ENCODE assay signal across 18 mouse cellular contexts in the genomic region with DNA sequence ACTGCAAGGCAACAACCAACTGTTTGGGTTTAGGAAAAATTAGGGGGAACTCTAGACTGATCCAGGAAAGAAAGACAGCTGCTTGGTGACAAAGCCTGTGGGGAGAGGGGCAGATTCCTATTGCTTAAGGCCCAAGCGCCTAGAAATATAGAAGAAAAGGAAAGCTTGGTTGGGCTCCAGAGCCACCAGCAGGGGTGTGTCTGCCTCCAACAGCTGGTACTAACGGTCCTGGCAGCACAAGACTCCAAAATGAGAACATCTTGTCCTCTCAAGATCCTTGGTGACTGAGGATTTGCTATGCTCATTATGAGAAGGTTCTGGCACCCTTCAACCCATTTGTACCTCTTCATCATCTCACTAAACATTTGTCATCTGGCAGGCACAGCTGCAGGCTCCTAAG. TPM values are rescaled to one million over a fixed set of nuclear protein-coding genes. Genes with fewer than 3 reads are reported as not detected.
DNase-seq lines count a peak whose midpoint lies in the region; ATAC-seq and TF ChIP-seq lines count a peak whose summit lies in the region.
"Had no signal": no experiment of that assay in that cellular context is flagged by ENCODE, and none has a peak within 500 bp of the region (broad histone marks: within the 10 kb centered on the region; RNA-seq: fewer than 3 reads in every experiment).

No protein-coding gene starts in this region.

- H3K36me3 ChIP-seq in heart, postnatal 0 days (replicated peaks; ENCODE audit: control insufficient read depth, insufficient read depth, low read length): no peaks in the 10 kb centered on the region
- no peaks in the 10 kb centered on the region for H3K36me3 ChIP-seq in heart, embryonic 10.5 days
- H3K36me3 ChIP-seq in embryonic facial prominence, embryonic 15.5 days: no peaks in the 10 kb centered on the region
- H3K36me3 ChIP-seq: forebrain, embryonic 10.5 days; midbrain, embryonic 12.5 days had no signal

- TF ChIP-seq CTCF in heart, postnatal 0 days (IDR thresholded peaks at IDR 0.05; ENCODE audit: low read depth): no peak

- peak; percentile 35 to 49 for DNase-seq in cerebellum, postnatal 10 days
- no peak for DNase-seq in cerebellum, adult 11-12 months
- no peak for DNase-seq in heart, postnatal 0 days (ENCODE audit: low spot score)
- DNase-seq in heart, embryonic 10.5 days (ENCODE audit: low spot score): no peak
- DNase-seq in lung, postnatal 14 days: peak; percentile 16
- DNase-seq: cerebellum, adult 9-10 months; kidney, postnatal 25 days; liver, postnatal 0 days had no signal

- H3K4me1 ChIP-seq in heart, postnatal 0 days (ENCODE audit: control insufficient read depth, insufficient read depth): peaks cover 15% of the 10 kb centered on the region; the same call in 1 of the 2 replicates
- H3K4me1 ChIP-seq in heart, embryonic 10.5 days: peaks cover 19% of the 10 kb centered on the region
- peaks cover 10% of the 10 kb centered on the region; the same call in 1 of the 2 replicates for H3K4me1 ChIP-seq in embryonic facial prominence, embryonic 15.5 days
- H3K4me1 ChIP-seq: midbrain, embryonic 12.5 days had no signal

- no peak overlapping the region for H3K4me3 ChIP-seq in heart, postnatal 0 days (ENCODE audit: low read depth, low read length)
- no peak overlapping the region for H3K4me3 ChIP-seq in heart, embryonic 10.5 days
- H3K4me3 ChIP-seq in embryonic facial prominence, embryonic 15.5 days (replicated peaks): no peak overlapping the region
- H3K4me3 ChIP-seq: forebrain, embryonic 10.5 days; midbrain, embryonic 12.5 days had no signal

- WGBS in heart, postnatal 0 days: 47% methylated on average over 2 of the region's 2 CpGs
- 74% methylated on average over 2 of the region's 2 CpGs for WGBS in heart, embryonic 10.5 days
- 40% methylated on average over 2 of the region's 2 CpGs for WGBS in embryonic facial prominence, embryonic 15.5 days

- H3K9me3 ChIP-seq in heart, postnatal 0 days (replicated peaks; ENCODE audit: control insufficient read depth, low read length): no peaks in the 10 kb centered on the region
- H3K9me3 ChIP-seq in heart, embryonic 10.5 days: no peaks in the 10 kb centered on the region
- no peaks in the 10 kb centered on the region for H3K9me3 ChIP-seq in embryonic facial prominence, embryonic 15.5 days (replicated peaks)
- H3K9me3 ChIP-seq: forebrain, embryonic 10.5 days; midbrain, embryonic 12.5 days had no signal

- ATAC-seq in heart, postnatal 0 days (ENCODE audit: insufficient read depth, low read depth): no peak
- 0 out of 2 replicates have a peak, but pooled peaks have one; percentile 34 for ATAC-seq in embryonic facial prominence, embryonic 15.5 days (ENCODE audit: insufficient number of reproducible peaks, low FRiP score, low TSS enrichment, low read depth)
- ATAC-seq in erythroid progenitor cell, adult 5-6 weeks (replicated peaks; ENCODE audit: low FRiP score, poor library complexity, severe bottlenecking): no peak
- ATAC-seq in inflammation-experienced regulatory T-cells, adult 6 months: no peak
- ATAC-seq: liver, postnatal 0 days had no signal

- H3K4me2 ChIP-seq in heart, postnatal 0 days (ENCODE audit: low read depth, low read length): no peak overlapping the region
- no peak overlapping the region for H3K4me2 ChIP-seq in embryonic facial prominence, embryonic 15.5 days (replicated peaks)
- H3K4me2 ChIP-seq: midbrain, embryonic 12.5 days had no signal

- peak overlapping the region; percentile 55 for H3K27ac ChIP-seq in heart, postnatal 0 days (ENCODE audit: low read depth)
- H3K27ac ChIP-seq in heart, embryonic 10.5 days: no peak overlapping the region
- peak overlapping the region; percentile 34; the same call in 1 of the 2 replicates for H3K27ac ChIP-seq in embryonic facial prominence, embryonic 15.5 days (replicated peaks)
- H3K27ac ChIP-seq: forebrain, embryonic 10.5 days; midbrain, embryonic 12.5 days had no signal

- TF ChIP-seq EP300 in heart, postnatal 0 days (IDR thresholded peaks at IDR 0.05; ENCODE audit: low read depth): no peak

- no peaks in the 10 kb centered on the region for H3K27me3 ChIP-seq in heart, postnatal 0 days (ENCODE audit: control insufficient read depth, insufficient read depth, low read length)
- no peaks in the 10 kb centered on the region for H3K27me3 ChIP-seq in heart, embryonic 10.5 days (ENCODE audit: insufficient read depth, poor library complexity, severe bottlenecking)
- no peaks in the 10 kb centered on the region for H3K27me3 ChIP-seq in embryonic facial prominence, embryonic 15.5 days
- H3K27me3 ChIP-seq: midbrain, embryonic 12.5 days had no signal

- no peak overlapping the region for H3K9ac ChIP-seq in heart, postnatal 0 days (replicated peaks; ENCODE audit: low read depth, low read length)
- H3K9ac ChIP-seq in embryonic facial prominence, embryonic 15.5 days: no peak overlapping the region
- H3K9ac ChIP-seq: liver, postnatal 0 days; midbrain, embryonic 12.5 days had no signal

RNA-seq across cellular contexts. Expression of a gene that starts 26.1 kb away (rescaled TPM):
- 2.7 TPM in 1 of 2 replicates, not detected in the other for total RNA-seq in heart, postnatal 0 days (2014; rRNA removed; ENCODE audit: low replicate concordance)
- 1.9 and 2.0 TPM in 2 replicates for polyA plus RNA-seq in heart, postnatal 0 days (2015; fragmentation: Nextera tagmentation; extraction: Ambion mirVana)
- 13.3 and 15.1 TPM in 2 replicates for polyA plus RNA-seq in heart, embryonic 10.5 days (2016; fragmentation: Nextera tagmentation; extraction: Ambion mirVana)
- polyA plus RNA-seq in embryonic facial prominence, embryonic 15.5 days (2015; fragmentation: Nextera tagmentation; extraction: Ambion mirVana): 8.6 and 9.5 TPM in 2 replicates
- not detected in 2 replicates for total RNA-seq in erythroid progenitor cell, adult 5-6 weeks (2015; ENCODE audit: low replicate concordance)
- not detected in 2 replicates for total RNA-seq in erythroid progenitor cell, adult 5-6 weeks (2017; ENCODE audit: low replicate concordance)
- not detected for polyA plus RNA-seq in inflammation-experienced regulatory T-cells, adult 6 months (2017; shearing (Covaris generic))
- total RNA-seq: layer of hippocampus, postnatal 14 days; left cerebral cortex, postnatal 36 days had no signal
- polyA plus RNA-seq: hindbrain, embryonic 16.5 days; small intestine, adult 2 months had no signal

RNA-seq across cellular contexts. Expression of a gene that starts 55.8 kb away (rescaled TPM):
- 19.1 and 21.7 TPM in 2 replicates for total RNA-seq in heart, postnatal 0 days (2014; rRNA removed; ENCODE audit: low replicate concordance)
- 17.2 and 19.1 TPM in 2 replicates for polyA plus RNA-seq in heart, postnatal 0 days (2015; fragmentation: Nextera tagmentation; extraction: Ambion mirVana)
- polyA plus RNA-seq in heart, embryonic 10.5 days (2016; fragmentation: Nextera tagmentation; extraction: Ambion mirVana): 14.8 and 21.1 TPM in 2 replicates
- 12.1 and 12.9 TPM in 2 replicates for polyA plus RNA-seq in embryonic facial prominence, embryonic 15.5 days (2015; fragmentation: Nextera tagmentation; extraction: Ambion mirVana)
- total RNA-seq in erythroid progenitor cell, adult 5-6 weeks (2015; ENCODE audit: low replicate concordance): 12.6 and 17.3 TPM in 2 replicates
- total RNA-seq in erythroid progenitor cell, adult 5-6 weeks (2017; ENCODE audit: low replicate concordance): 6.5 and 9.1 TPM in 2 replicates
- polyA plus RNA-seq in inflammation-experienced regulatory T-cells, adult 6 months (2017; shearing (Covaris generic)): 1 to 10 TPM; 2.8 to 4.1 (median 3.5) TPM

RNA-seq across cellular contexts. Expression of a gene that starts 59.4 kb away (rescaled TPM):
- total RNA-seq in heart, postnatal 0 days (2014; rRNA removed; ENCODE audit: low replicate concordance): not detected in 2 replicates
- polyA plus RNA-seq in heart, postnatal 0 days (2015; fragmentation: Nextera tagmentation; extraction: Ambion mirVana): not detected in 2 replicates
- polyA plus RNA-seq in heart, embryonic 10.5 days (2016; fragmentation: Nextera tagmentation; extraction: Ambion mirVana): not detected in 2 replicates
- not detected in 2 replicates for polyA plus RNA-seq in embryonic facial prominence, embryonic 15.5 days (2015; fragmentation: Nextera tagmentation; extraction: Ambion mirVana)
- not detected in 2 replicates for total RNA-seq in erythroid progenitor cell, adult 5-6 weeks (2015; ENCODE audit: low replicate concordance)
- total RNA-seq in erythroid progenitor cell, adult 5-6 weeks (2017; ENCODE audit: low replicate concordance): not detected in 2 replicates
- polyA plus RNA-seq in inflammation-experienced regulatory T-cells, adult 6 months (2017; shearing (Covaris generic)): not detected
- total RNA-seq: layer of hippocampus, postnatal 14 days; left cerebral cortex, postnatal 36 days had no signal
- polyA plus RNA-seq: forebrain, embryonic 10.5 days; hindbrain, embryonic 16.5 days; liver, postnatal 0 days; midbrain, embryonic 12.5 days; neural tube, embryonic 11.5 days; small intestine, adult 2 months had no signal

Comparison
In these comparisons a context has a peak if more than half of its experiments do, and no peak if none do; other contexts are left out.
1. DNase-seq: peak in cerebellum, postnatal 10 days (2 of 2) and lung, postnatal 14 days (single experiment); none in cerebellum, adult 11-12 months (single experiment), heart, postnatal 0 days (single experiment) and heart, embryonic 10.5 days (single experiment).